Mouse (Mus musculus) kidney, embryonic 15.5 days (tissue): ENCODE data around the gene Ubxn7. TPM values are rescaled to one million over a fixed set of nuclear protein-coding genes. Genes with fewer than 3 reads are reported as not detected.

Experiments
- ATAC-seq: fragments of 200-750 bp; cut with Nextera tagmentation; replicated peaks from 2 replicates; pipeline ENCODE4 v1.8.0; 2017; ENCODE audit warnings: moderate TSS enrichment; ENCODE audit not compliant: low FRiP score
- H3K27ac ChIP-seq: fragments of 300-500 bp; sonication (generic); 2 replicates; pipeline ENCODE4 v1.5.1; 2015; ENCODE audit warnings: mild to moderate bottlenecking, inconsistent platforms
- H3K27me3 ChIP-seq: fragments of 300-500 bp; sonication (generic); 2 replicates; pipeline ENCODE4 v1.6.1; 2015; ENCODE audit warnings: inconsistent platforms
- H3K36me3 ChIP-seq: fragments of 300-500 bp; sonication (generic); 2 replicates; pipeline ENCODE4 v1.6.1; 2015; ENCODE audit warnings: inconsistent platforms
- H3K4me1 ChIP-seq: fragments of 300-500 bp; sonication (generic); 2 replicates; pipeline ENCODE4 v1.6.1; 2015; ENCODE audit warnings: inconsistent platforms
- H3K4me2 ChIP-seq: fragments of 300-500 bp; sonication (generic); 2 replicates; pipeline ENCODE4 v1.6.1; 2015; ENCODE audit warnings: moderate library complexity, mild to moderate bottlenecking, inconsistent platforms
- H3K4me3 ChIP-seq: fragments of 300-500 bp; sonication (generic); replicated peaks from 2 replicates; pipeline ENCODE4 v1.5.1; 2015; ENCODE audit warnings: mild to moderate bottlenecking, inconsistent platforms
- H3K9ac ChIP-seq: fragments of 300-500 bp; sonication (generic); 2 replicates; pipeline ENCODE4 v1.6.1; 2015; ENCODE audit warnings: mild to moderate bottlenecking, inconsistent platforms
- H3K9me3 ChIP-seq: fragments of 300-500 bp; sonication (generic); replicated peaks from 2 replicates; pipeline ENCODE4 v1.6.1; 2016; ENCODE audit warnings: inconsistent platforms
- WGBS: fragments of 180-500 bp; shearing (Covaris S2); methylation state at CpG from one replicate; pipeline ENCODE4 v1.1.7; 2015; ENCODE audit warnings: mixed read lengths; 5-methylcytosine and 5-hydroxymethylcytosine counted together
- polyA plus RNA-seq: library from polyadenylated mRNA; unstranded; fragments of >200 nt; fragmentation: Nextera tagmentation; extraction: Ambion mirVana; gene quantifications from 2 replicates; pipeline ENCODE4 v1.2.1, GENCODE M21; 2015

Gene Ubxn7
- polyA plus RNA-seq, 1 experiment from 2014 or later, result 27.3 TPM

- H3K27ac ChIP-seq, result no peak overlapping the region
- 83% methylated on average over 10 of the region's 10 CpGs for WGBS
- H3K4me3 ChIP-seq, result no peak overlapping the region
- no peaks in the 10 kb centered on the region for H3K4me1 ChIP-seq
- no peaks in the 10 kb centered on the region for H3K36me3 ChIP-seq
- no peaks in the 10 kb centered on the region for H3K9me3 ChIP-seq
- no peak overlapping the region for H3K4me2 ChIP-seq
- no peak for ATAC-seq
- H3K27me3 ChIP-seq, result no peaks in the 10 kb centered on the region
- no peak overlapping the region for H3K9ac ChIP-seq
Observed at GRCm38 (mm10) chr16:32407730-32408129, 75.7 kb downstream of the Ubxn7 start.

GRCm38 (mm10) chr16:32417457-32417856 lies 85.4 kb downstream of the Ubxn7 start:
- Histone ChIP-seq H3K9me3 (no peaks in the 10 kb centered on the region), H3K4me3 (no peak overlapping the region), H3K4me2 (no peak overlapping the region), H3K36me3 (no peaks in the 10 kb centered on the region), H3K27me3 (no peaks in the 10 kb centered on the region), H3K4me1 (peaks cover 15% of the 10 kb centered on the region), H3K27ac (no peak overlapping the region), H3K9ac (no peak overlapping the region)
- WGBS, result 53% methylated on average over 1 of the region's 1 CpGs
- no peak for ATAC-seq

GRCm38 (mm10) chr16:32419517-32420483 lies 87.7 kb downstream of the Ubxn7 start, which contains the start of gene Tctex1d2:
Gene Tctex1d2 (plus strand): TSS chr16:32419702.
- H3K27ac ChIP-seq, result peak within 1 kb of the TSS; percentile 94
- H3K9ac ChIP-seq, result peak within 1 kb of the TSS; percentile 58
- 1% methylated on average over 45 of the region's 45 CpGs for WGBS
- peaks cover 15% of the 10 kb centered on the region for H3K4me1 ChIP-seq
- H3K36me3 ChIP-seq, result no peaks in the 10 kb centered on the region
- H3K4me3 ChIP-seq, result peak within 1 kb of the TSS; percentile 71
- no peaks in the 10 kb centered on the region for H3K9me3 ChIP-seq
- peak; percentile 98 for ATAC-seq
- H3K27me3 ChIP-seq, result no peaks in the 10 kb centered on the region
- H3K4me2 ChIP-seq, result peak within 1 kb of the TSS; percentile 74

- H3K4me3 ChIP-seq, result no peak overlapping the region
- H3K27ac ChIP-seq, result no peak overlapping the region
- ATAC-seq, result no peak
- peaks cover 14% of the 10 kb centered on the region for H3K4me1 ChIP-seq
- no peaks in the 10 kb centered on the region for H3K36me3 ChIP-seq
- 86% methylated on average over 3 of the region's 3 CpGs for WGBS
- H3K4me2 ChIP-seq, result no peak overlapping the region
- H3K27me3 ChIP-seq, result no peaks in the 10 kb centered on the region
- H3K9ac ChIP-seq, result no peak overlapping the region
- H3K9me3 ChIP-seq, result no peaks in the 10 kb centered on the region
Observed at GRCm38 (mm10) chr16:32427506-32427905, 95.4 kb downstream of the Ubxn7 start.

- Histone ChIP-seq H3K4me3 (peak within 1 kb of the TSS; percentile 74), H3K4me2 (peak within 1 kb of the TSS; percentile 87), H3K36me3 (no peaks in the 10 kb centered on the region), H3K4me1 (peaks cover 14% of the 10 kb centered on the region), H3K9ac (peak within 1 kb of the TSS; percentile 74), H3K9me3 (no peaks in the 10 kb centered on the region), H3K27me3 (no peaks in the 10 kb centered on the region), H3K27ac (peak within 1 kb of the TSS; percentile 91)
- ATAC-seq, result peak; percentile 97
- under 1% methylated on average over 54 of the region's 54 CpGs for whole genome bisulfite sequencing
Observed at GRCm38 (mm10) chr16:32430474-32431046, 98.5 kb downstream of the Ubxn7 start, which contains the start of gene Pcyt1a. Gene Pcyt1a (plus strand): TSS chr16:32430921.

GRCm38 (mm10) chr16:32431047-32431591 lies 99.1 kb downstream of the Ubxn7 start:
- no peaks in the 10 kb centered on the region for H3K9me3 ChIP-seq
- peak overlapping the region; percentile 74 for H3K9ac ChIP-seq
- H3K4me2 ChIP-seq, result peak overlapping the region; percentile 87
- no peaks in the 10 kb centered on the region for H3K36me3 ChIP-seq
- peak; percentile 80 for ATAC-seq
- H3K4me1 ChIP-seq, result peaks cover 14% of the 10 kb centered on the region
- no peaks in the 10 kb centered on the region for H3K27me3 ChIP-seq
- 1% methylated on average over 28 of the region's 28 CpGs for WGBS
- peak overlapping the region; percentile 74 for H3K4me3 ChIP-seq
- H3K27ac ChIP-seq, result peak overlapping the region; percentile 91

- 100% methylated on average over 1 of the region's 1 CpGs for WGBS
- H3K27me3 ChIP-seq, result no peaks in the 10 kb centered on the region
Observed at GRCm38 (mm10) chr16:32431926-32432325, 99.9 kb downstream of the Ubxn7 start.

GRCm38 (mm10) chr16:32433138-32433537 lies 101.1 kb downstream of the Ubxn7 start:
- Histone ChIP-seq H3K9me3 (no peaks in the 10 kb centered on the region), H3K27me3 (no peaks in the 10 kb centered on the region), H3K4me2 (no peak overlapping the region), H3K4me1 (peaks cover 14% of the 10 kb centered on the region), H3K27ac (no peak overlapping the region), H3K4me3 (no peak overlapping the region), H3K36me3 (no peaks in the 10 kb centered on the region), H3K9ac (no peak overlapping the region)
- WGBS, result 83% methylated on average over 2 of the region's 2 CpGs
- ATAC-seq, result no peak

More at GRCm38 (mm10) chr16:32431926-32432325, 99.9 kb downstream of the Ubxn7 start:
- Histone ChIP-seq H3K9ac (no peak overlapping the region), H3K27ac (no peak overlapping the region), H3K4me1 (peaks cover 14% of the 10 kb centered on the region), H3K36me3 (no peaks in the 10 kb centered on the region), H3K4me2 (peak overlapping the region; percentile 87), H3K4me3 (peak overlapping the region; percentile 74), H3K9me3 (no peaks in the 10 kb centered on the region)
- no peak for ATAC-seq

GRCm38 (mm10) chr16:32434066-32434465 lies 102.0 kb downstream of the Ubxn7 start:
- WGBS, result 60% methylated on average over 6 of the region's 6 CpGs
- no peak overlapping the region for H3K27ac ChIP-seq
- no peaks in the 10 kb centered on the region for H3K27me3 ChIP-seq
- ATAC-seq, result no peak
- H3K9me3 ChIP-seq, result no peaks in the 10 kb centered on the region
- peaks cover 14% of the 10 kb centered on the region for H3K4me1 ChIP-seq
- H3K4me3 ChIP-seq, result no peak overlapping the region
- H3K9ac ChIP-seq, result no peak overlapping the region
- no peaks in the 10 kb centered on the region for H3K36me3 ChIP-seq
- no peak overlapping the region for H3K4me2 ChIP-seq

GRCm38 (mm10) chr16:32434691-32435090 lies 102.6 kb downstream of the Ubxn7 start:
- no peaks in the 10 kb centered on the region for H3K27me3 ChIP-seq
- no peak overlapping the region for H3K27ac ChIP-seq
- H3K36me3 ChIP-seq, result no peaks in the 10 kb centered on the region
- no peak overlapping the region for H3K4me3 ChIP-seq
- ATAC-seq, result no peak
- H3K4me2 ChIP-seq, result no peak overlapping the region
- peaks cover 11% of the 10 kb centered on the region for H3K4me1 ChIP-seq
- H3K9ac ChIP-seq, result no peak overlapping the region
- no peaks in the 10 kb centered on the region for H3K9me3 ChIP-seq

GRCm38 (mm10) chr16:32436657-32437056 lies 104.6 kb downstream of the Ubxn7 start:
- H3K9ac ChIP-seq, result no peak overlapping the region
- no peaks in the 10 kb centered on the region for H3K9me3 ChIP-seq
- peaks cover 3% of the 10 kb centered on the region; the same call in 1 of the 2 replicates for H3K36me3 ChIP-seq
- WGBS, result 75% methylated on average over 1 of the region's 1 CpGs
- no peak overlapping the region for H3K27ac ChIP-seq
- peaks cover 3% of the 10 kb centered on the region for H3K4me1 ChIP-seq
- no peak overlapping the region for H3K4me3 ChIP-seq
- H3K27me3 ChIP-seq, result no peaks in the 10 kb centered on the region
- ATAC-seq, result no peak
- no peak overlapping the region for H3K4me2 ChIP-seq

GRCm38 (mm10) chr16:32437266-32437665 lies 105.2 kb downstream of the Ubxn7 start:
- Histone ChIP-seq H3K4me2 (no peak overlapping the region), H3K4me1 (no peaks in the 10 kb centered on the region), H3K36me3 (peaks cover 3% of the 10 kb centered on the region; the same call in 1 of the 2 replicates), H3K27ac (no peak overlapping the region), H3K4me3 (no peak overlapping the region), H3K9ac (no peak overlapping the region), H3K27me3 (no peaks in the 10 kb centered on the region), H3K9me3 (no peaks in the 10 kb centered on the region)
- 94% methylated on average over 1 of the region's 1 CpGs for WGBS
- no peak for ATAC-seq
